Comparison of ENCODE assay signal across 20 mouse cellular contexts in the genomic region with DNA sequence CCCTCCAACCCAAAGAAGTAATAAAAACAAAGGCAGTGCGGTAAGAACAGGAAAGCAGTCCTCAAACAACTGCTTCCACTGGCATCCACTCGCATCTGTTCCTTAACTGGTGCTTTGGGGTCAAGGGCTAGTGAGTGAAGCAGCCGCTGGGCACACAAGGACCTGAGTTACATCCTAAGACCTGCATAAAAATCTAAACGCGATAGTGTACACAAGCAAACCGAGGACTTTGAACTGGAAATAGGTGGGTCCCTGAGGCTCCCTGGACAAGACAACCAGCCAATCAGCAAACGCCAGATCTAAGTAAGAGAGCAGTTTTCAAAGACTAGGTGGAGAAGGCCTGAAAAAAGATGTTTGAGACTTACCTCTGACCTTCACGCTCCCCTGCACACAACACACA.
DNase-seq lines count a peak whose midpoint lies in the region; ATAC-seq and TF ChIP-seq lines count a peak whose summit lies in the region.
"Had no signal": no experiment of that assay in that cellular context is flagged by ENCODE, and none has a peak within 500 bp of the region (broad histone marks: within the 10 kb centered on the region; RNA-seq: fewer than 3 reads in every experiment).

No protein-coding gene starts in this region.

- no peak overlapping the region for H3K9ac ChIP-seq in liver, adult 2 months (ENCODE audit: low read depth, low read length)
- H3K9ac ChIP-seq in neural tube, embryonic 15.5 days (replicated peaks): no peak overlapping the region
- no peak overlapping the region for H3K9ac ChIP-seq in stomach, embryonic 15.5 days
- H3K9ac ChIP-seq: heart, embryonic 13.5 days; limb, embryonic 12.5 days had no signal

- no peaks in the 10 kb centered on the region for H3K27me3 ChIP-seq in liver, adult 2 months (ENCODE audit: control insufficient read depth, insufficient read depth, low read length)
- H3K27me3 ChIP-seq in neural tube, embryonic 15.5 days (replicated peaks): no peaks in the 10 kb centered on the region
- no peaks in the 10 kb centered on the region for H3K27me3 ChIP-seq in stomach, embryonic 15.5 days (replicated peaks)
- H3K27me3 ChIP-seq in kidney, adult 2 months (replicated peaks; ENCODE audit: control insufficient read depth, insufficient read depth, low read length): no peaks in the 10 kb centered on the region
- H3K27me3 ChIP-seq: heart, embryonic 13.5 days; limb, embryonic 12.5 days had no signal

- DNase-seq in liver, adult 2 months (ENCODE audit: extremely low read depth, low read depth, low spot score): peak; percentile 15
- DNase-seq in liver: no peak
- no peak for DNase-seq in neural tube, embryonic 10.5 days (ENCODE audit: extremely low spot score, low spot score)
- no peak for DNase-seq in frontal cortex, adult 2 months (ENCODE audit: extremely low spot score in 1 of 2, low spot score in 1 of 2)
- DNase-seq in kidney, adult 2 months: no peak
- DNase-seq: adrenal gland, postnatal 25 days; cerebellum, adult 9-10 months; gastrocnemius, postnatal 36 days; heart, adult 2 months; heart, postnatal 14 days; kidney, adult 8-10 months; kidney, postnatal 10 days; thymus, postnatal 25 days had no signal

- no peaks in the 10 kb centered on the region for H3K9me3 ChIP-seq in neural tube, embryonic 15.5 days (replicated peaks)
- no peaks in the 10 kb centered on the region for H3K9me3 ChIP-seq in stomach, embryonic 15.5 days
- H3K9me3 ChIP-seq: heart, embryonic 13.5 days; limb, embryonic 12.5 days had no signal

- H3K4me3 ChIP-seq in liver, adult 2 months (ENCODE audit: insufficient read depth, low read depth, low read length): no peak overlapping the region
- no peak overlapping the region for H3K4me3 ChIP-seq in neural tube, embryonic 15.5 days (replicated peaks)
- no peak overlapping the region for H3K4me3 ChIP-seq in stomach, embryonic 15.5 days (replicated peaks)
- H3K4me3 ChIP-seq in kidney, adult 2 months (ENCODE audit: insufficient read depth, low read depth, low read length): no peak overlapping the region
- H3K4me3 ChIP-seq: heart, adult 2 months; heart, embryonic 13.5 days; limb, embryonic 12.5 days had no signal

- H3K27ac ChIP-seq in liver, adult 2 months (replicated peaks; ENCODE audit: insufficient read depth, low read depth, low read length): no peak overlapping the region
- H3K27ac ChIP-seq in neural tube, embryonic 15.5 days (replicated peaks): no peak overlapping the region
- H3K27ac ChIP-seq in stomach, embryonic 15.5 days: peak overlapping the region; percentile 44; the same call in 1 of the 2 replicates
- no peak overlapping the region for H3K27ac ChIP-seq in kidney, adult 2 months (ENCODE audit: insufficient read depth, low read depth, low read length)
- H3K27ac ChIP-seq: heart, adult 2 months; heart, embryonic 13.5 days; hindbrain, postnatal 0 days; limb, embryonic 12.5 days had no signal

- H3K36me3 ChIP-seq in liver, adult 2 months (ENCODE audit: control insufficient read depth, insufficient read depth, low read length): no peaks in the 10 kb centered on the region
- H3K36me3 ChIP-seq in neural tube, embryonic 15.5 days: no peaks in the 10 kb centered on the region
- H3K36me3 ChIP-seq in stomach, embryonic 15.5 days: no peaks in the 10 kb centered on the region
- no peaks in the 10 kb centered on the region for H3K36me3 ChIP-seq in kidney, adult 2 months (ENCODE audit: control insufficient read depth, insufficient read depth, low read length)
- H3K36me3 ChIP-seq: heart, embryonic 13.5 days; limb, embryonic 12.5 days had no signal

- H3K4me2 ChIP-seq in neural tube, embryonic 15.5 days: peak overlapping the region; percentile 15; the same call in 1 of the 2 replicates
- H3K4me2 ChIP-seq in stomach, embryonic 15.5 days: peak overlapping the region; percentile 1; the same call in 1 of the 2 replicates
- H3K4me2 ChIP-seq: heart, embryonic 13.5 days; limb, embryonic 12.5 days; midbrain, embryonic 11.5 days had no signal

- no peak for ATAC-seq in neural tube, embryonic 15.5 days (ENCODE audit: low FRiP score)
- ATAC-seq in stomach, embryonic 15.5 days (ENCODE audit: insufficient read depth, low FRiP score, low read depth): peak; percentile 69; the same call in 1 of the 2 replicates
- ATAC-seq: forebrain, embryonic 14.5 days; hindbrain, postnatal 0 days had no signal

- TF ChIP-seq CTCF in liver, adult 2 months (IDR thresholded peaks at IDR 0.05; ENCODE audit: low read depth, low read length): no peak
- TF ChIP-seq CTCF in kidney, adult 2 months (conservative IDR thresholded peaks at IDR 0.05; ENCODE audit: insufficient read depth, insufficient read length, low read depth, low read length): no peak

- H3K4me1 ChIP-seq in liver, adult 2 months (ENCODE audit: control insufficient read depth, insufficient read depth, low read length): no peaks in the 10 kb centered on the region
- peaks cover 10% of the 10 kb centered on the region for H3K4me1 ChIP-seq in neural tube, embryonic 15.5 days
- H3K4me1 ChIP-seq in stomach, embryonic 15.5 days: peaks cover 6% of the 10 kb centered on the region; the same call in 1 of the 2 replicates
- H3K4me1 ChIP-seq in kidney, adult 2 months (ENCODE audit: control insufficient read depth, insufficient read depth, low read length): no peaks in the 10 kb centered on the region
- H3K4me1 ChIP-seq: heart, embryonic 13.5 days had no signal

- no peaks in the 10 kb centered on the region for H3K79me2 ChIP-seq in liver, adult 2 months (ENCODE audit: control insufficient read depth, insufficient read depth, low read length)

- 38% methylated on average over 8 of the region's 8 CpGs for WGBS in liver, adult 2 months
- WGBS in neural tube, embryonic 15.5 days: 66% methylated on average over 8 of the region's 8 CpGs
- WGBS in stomach, embryonic 15.5 days: 50% methylated on average over 8 of the region's 8 CpGs
- WGBS in kidney, adult 2 months: 60% methylated on average over 8 of the region's 8 CpGs

- no peak for TF ChIP-seq POLR2A in liver, adult 2 months (IDR thresholded peaks at IDR 0.05; ENCODE audit: extremely low read depth, insufficient read depth, low read length)
- TF ChIP-seq POLR2A in kidney, adult 2 months (IDR thresholded peaks at IDR 0.05; ENCODE audit: low read depth, low read length): no peak
